Mouse (Mus musculus): ENCODE results near the gene Manba. TPM values are rescaled to one million over a fixed set of nuclear protein-coding genes. Genes with fewer than 3 reads are reported as not detected.

Gene Manba
- total RNA-seq, 2 experiments from 2014 or later, result 1.4 to 17.6 TPM

GRCm38 (mm10) chr3:135607021-135607420 lies 121.6 kb downstream of the Manba start:
- peak; percentile 32 for ATAC-seq (replicated peaks; ENCODE audit: low FRiP score, poor library complexity, severe bottlenecking)

GRCm38 (mm10) chr3:135607660-135608473 lies 122.5 kb downstream of the Manba start:
- ATAC-seq (replicated peaks; ENCODE audit: low FRiP score, poor library complexity, severe bottlenecking), result peak; percentile 47

GRCm38 (mm10) chr3:135610221-135610620 lies 124.8 kb downstream of the Manba start:
- ATAC-seq (replicated peaks; ENCODE audit: low FRiP score, poor library complexity, severe bottlenecking), result no peak

- ATAC-seq (replicated peaks; ENCODE audit: low FRiP score, poor library complexity, severe bottlenecking), result no peak
These were observed 129.0 kb downstream of the Manba start for GRCm38 (mm10) chr3:135614376-135614775.

- no peak for ATAC-seq (replicated peaks; ENCODE audit: low FRiP score, poor library complexity, severe bottlenecking)
These were observed 131.3 kb downstream of the Manba start for GRCm38 (mm10) chr3:135616730-135617129.

Other genes with a start within 250 kb of the Manba start
- gene Bdh2, start 204.4 kb upstream of the Manba start, total RNA-seq (2015; ENCODE audit: low replicate concordance), result not detected in 2 replicates
- not detected in 2 replicates for gene Bdh2, start 204.4 kb upstream of the Manba start, total RNA-seq (2017; ENCODE audit: low replicate concordance)
- gene Slc9b2, start 177.9 kb upstream of the Manba start, total RNA-seq (2015; ENCODE audit: low replicate concordance), result not detected in 2 replicates
- 0.23 TPM in 1 of 2 replicates, not detected in the other for gene Slc9b2, start 177.9 kb upstream of the Manba start, total RNA-seq (2017; ENCODE audit: low replicate concordance)
- not detected in 2 replicates for gene Slc9b1, start 137.6 kb upstream of the Manba start, total RNA-seq (2015; ENCODE audit: low replicate concordance)
- gene Slc9b1, start 137.6 kb upstream of the Manba start, total RNA-seq (2017; ENCODE audit: low replicate concordance), result not detected in 2 replicates
- 37.1 and 72.1 TPM in 2 replicates for gene Cisd2, start 61.7 kb upstream of the Manba start, total RNA-seq (2015; ENCODE audit: low replicate concordance)
- 24.4 and 40.6 TPM in 2 replicates for gene Cisd2, start 61.7 kb upstream of the Manba start, total RNA-seq (2017; ENCODE audit: low replicate concordance)
- 276 and 281 TPM in 2 replicates for gene Ube2d3, start 47.5 kb upstream of the Manba start, total RNA-seq (2015; ENCODE audit: low replicate concordance)
- gene Ube2d3, start 47.5 kb upstream of the Manba start, total RNA-seq (2017; ENCODE audit: low replicate concordance), result 204 and 271 TPM in 2 replicates
- gene Nfkb1, start 205.9 kb downstream of the Manba start, total RNA-seq (2015; ENCODE audit: low replicate concordance), result 6.5 and 21.4 TPM in 2 replicates
- 13.4 and 18.6 TPM in 2 replicates for gene Nfkb1, start 205.9 kb downstream of the Manba start, total RNA-seq (2017; ENCODE audit: low replicate concordance)

Data from erythroid progenitor cell, adult 5-6 weeks (primary cell).